Mouse (Mus musculus) bone marrow macrophage, adult 2 months (primary cell): ENCODE results near the gene Mboat7.
"Not testable (repeated sequence)": the region's sequence is repeated elsewhere in the genome, so short reads cannot be mapped to it uniquely, and the experiment has no call there.

Source experiments
- CTCF ChIP-seq: IDR thresholded peaks from 2 replicates; pipeline ENCODE4 v1.5.1; 2012; ENCODE audit warnings: low read depth, mild to moderate bottlenecking, low read length, moderate library complexity
- POLR2A ChIP-seq: IDR thresholded peaks from 2 replicates; pipeline ENCODE4 v1.6.1; 2012; ENCODE audit warnings: mild to moderate bottlenecking, low read depth, low read length, borderline replicate concordance

GRCm38 (mm10) chr7:3705461-3705860 is 12.1 kb upstream of the Mboat7 start:
- TF ChIP-seq CTCF, POLR2A: not testable (repeated sequence)
